Mouse (Mus musculus) testis, postnatal 14 days (tissue): ENCODE data around the gene Nsun4.

Source experiments
- DNase-seq: peaks from one replicate; pipeline ENCODE4 v3.0.0; 2021; ENCODE audit warnings: low spot score

The Nsun4 gene

DNA sequence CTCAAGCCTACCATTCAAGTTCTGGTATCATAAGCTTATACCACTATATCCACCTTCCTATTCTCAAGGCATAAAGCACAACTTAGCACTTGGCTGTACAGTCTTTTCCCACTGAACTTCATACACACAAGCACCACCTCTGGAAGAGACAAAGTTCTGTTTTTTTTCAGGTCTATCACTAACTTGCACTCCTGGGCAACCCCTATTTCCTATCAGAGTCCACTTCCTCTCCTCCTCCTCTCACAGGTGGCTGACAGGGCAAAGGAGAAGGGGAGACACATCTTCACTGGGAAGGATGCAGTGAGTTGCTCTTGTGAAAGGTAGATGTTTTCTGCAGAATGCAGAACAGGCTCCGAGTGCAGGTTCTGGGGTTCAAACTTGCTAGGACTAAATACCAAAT is 6.0 kb downstream of the Nsun4 start:
- DNase-seq = no peak

DNA sequence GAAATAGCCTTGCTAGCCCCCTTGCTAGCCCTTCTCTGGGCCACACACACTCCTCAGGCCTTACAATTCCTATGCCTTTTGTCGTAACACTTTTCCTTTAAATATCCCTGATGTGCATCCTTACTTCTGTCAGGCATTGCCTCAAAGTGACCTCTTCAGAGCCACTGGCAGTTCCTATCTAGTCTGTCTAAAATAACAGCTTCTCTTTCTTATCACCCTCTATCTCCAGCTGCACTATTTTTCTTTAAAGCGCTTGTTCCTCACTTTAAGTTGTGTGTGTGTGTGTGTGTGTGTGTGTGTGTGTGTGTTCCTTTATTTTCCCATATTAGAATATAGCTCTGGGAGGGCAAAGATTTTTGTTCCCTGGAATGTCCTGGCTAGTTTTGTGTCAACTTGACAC is 7.1 kb downstream of the Nsun4 start:
- no peak for DNase-seq

GRCm38 (mm10) chr4:116042186-116042585 is 11.5 kb downstream of the Nsun4 start:
- DNase-seq = no peak

- no peak for DNase-seq
Measured at GRCm38 (mm10) chr4:116040466-116040865, 13.2 kb downstream of the Nsun4 start.

GRCm38 (mm10) chr4:116033374-116033773 is 20.3 kb downstream of the Nsun4 start:
- DNase-seq = no peak

GRCm38 (mm10) chr4:116032906-116033305 is 20.8 kb downstream of the Nsun4 start:
- DNase-seq = no peak

GRCm38 (mm10) chr4:116017902-116018746 is 35.6 kb downstream of the Nsun4 start, which contains the start of gene Faah:
Gene Faah, minus strand, starts transcription at chr4:116017926.
- no peak for DNase-seq

GRCm38 (mm10) chr4:116017300-116017901 is 36.3 kb downstream of the Nsun4 start:
- DNase-seq = peak; percentile 84

- DNase-seq = no peak
Measured at GRCm38 (mm10) chr4:116016862-116017299, 36.8 kb downstream of the Nsun4 start.

- no peak for DNase-seq
Measured at GRCm38 (mm10) chr4:116016396-116016795, 37.3 kb downstream of the Nsun4 start.

DNA sequence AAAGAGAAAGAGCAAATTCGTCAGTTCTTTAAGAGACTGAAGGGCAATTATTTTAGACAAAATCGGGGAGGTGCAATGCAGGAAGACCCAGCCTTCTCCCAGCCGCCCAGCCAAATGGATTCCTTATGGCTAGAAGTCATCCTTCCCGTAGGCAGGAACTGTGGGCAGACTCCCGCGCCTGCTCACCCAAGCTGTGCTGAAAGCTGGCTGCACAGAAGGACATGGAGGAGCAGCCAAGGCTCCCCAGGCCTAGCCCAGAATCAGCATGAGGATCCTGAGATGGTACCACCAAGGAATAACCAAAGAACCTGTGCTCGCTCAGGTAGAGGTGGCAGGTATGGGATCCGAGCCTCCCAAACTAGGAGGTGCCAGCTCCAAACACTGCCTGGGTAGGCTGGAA is 37.7 kb downstream of the Nsun4 start:
- no peak for DNase-seq

- no peak for DNase-seq
Measured at GRCm38 (mm10) chr4:116015502-116015901, 38.2 kb downstream of the Nsun4 start.

- no peak for DNase-seq
Measured at GRCm38 (mm10) chr4:116010186-116010585, 43.5 kb downstream of the Nsun4 start.

GRCm38 (mm10) chr4:116001206-116001605 is 52.5 kb downstream of the Nsun4 start:
- DNase-seq = no peak

- DNase-seq = no peak
Measured at GRCm38 (mm10) chr4:116000671-116001070, 53.0 kb downstream of the Nsun4 start.

- no peak for DNase-seq
Measured at GRCm38 (mm10) chr4:115996729-115997128, 56.9 kb downstream of the Nsun4 start.

DNA sequence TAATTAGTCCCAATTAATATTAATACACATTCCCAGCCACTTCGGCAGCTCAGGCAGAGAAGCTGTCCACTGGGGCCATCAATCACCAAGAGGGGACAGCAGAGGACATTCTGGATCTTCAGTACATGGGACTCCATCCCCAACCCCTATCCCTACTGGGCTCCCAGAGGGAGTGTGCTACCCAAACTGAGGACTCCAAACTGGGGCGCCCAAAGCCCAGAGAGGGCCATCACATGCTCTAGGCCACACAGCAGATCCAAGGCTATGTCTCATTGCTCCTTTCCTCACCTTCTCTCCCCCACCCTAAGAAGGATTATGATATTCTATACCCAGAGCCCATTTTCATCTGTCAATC is 58.3 kb downstream of the Nsun4 start:
- DNase-seq = no peak

- DNase-seq = no peak
Measured at GRCm38 (mm10) chr4:115994662-115995375, 58.9 kb downstream of the Nsun4 start.

- no peak for DNase-seq
Measured at GRCm38 (mm10) chr4:115989382-115989781, 64.3 kb downstream of the Nsun4 start.

DNA sequence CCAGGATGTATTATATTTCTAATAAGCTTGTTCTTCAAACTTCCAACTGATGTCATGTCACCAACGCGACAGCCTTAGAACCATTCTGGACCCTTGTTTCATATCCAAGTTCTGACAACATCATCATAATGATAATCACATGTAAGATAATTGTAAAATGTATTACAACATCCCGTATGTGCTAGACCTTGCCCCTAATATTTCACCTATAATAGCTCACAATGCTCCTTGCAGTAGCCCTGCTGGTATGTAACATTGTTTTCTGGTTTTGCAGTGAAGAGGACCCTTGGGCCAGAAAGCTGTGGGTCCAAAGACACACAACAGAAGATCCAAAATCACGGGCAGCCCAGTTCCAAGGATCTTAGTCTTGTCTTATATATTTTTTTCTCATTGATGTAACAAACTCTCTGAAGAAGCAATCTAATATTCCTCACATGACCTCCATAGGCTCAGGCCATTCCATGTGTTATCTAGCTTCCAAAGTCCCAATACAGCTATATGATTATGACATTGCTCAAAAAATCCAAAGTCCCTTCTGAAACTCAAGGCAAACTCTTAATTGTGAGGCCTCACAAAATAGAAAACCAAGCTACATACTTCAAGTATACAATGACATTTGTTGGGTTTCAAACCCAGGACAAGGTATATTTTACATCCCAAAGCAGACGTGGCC is 65.7 kb downstream of the Nsun4 start:
- DNase-seq = no peak

DNA sequence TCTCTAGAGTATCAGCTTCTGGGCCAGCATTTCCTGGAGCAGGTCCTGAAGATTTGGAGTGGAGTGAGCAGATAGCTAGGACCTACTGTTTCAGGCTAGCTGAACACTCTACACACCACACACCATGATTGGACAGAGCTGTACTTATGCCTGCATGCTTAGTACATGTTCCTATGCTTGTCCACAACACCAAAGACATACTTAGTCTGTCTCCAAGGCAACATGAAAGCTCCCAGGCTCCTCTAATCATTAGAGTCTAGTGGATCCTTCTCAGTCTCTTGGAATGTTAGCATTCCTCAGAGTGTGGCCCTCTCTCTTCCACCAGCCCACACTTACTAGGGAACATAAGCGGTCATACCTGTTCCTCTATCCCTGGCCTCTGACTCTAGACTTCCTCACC is 66.2 kb downstream of the Nsun4 start:
- no peak for DNase-seq

DNA sequence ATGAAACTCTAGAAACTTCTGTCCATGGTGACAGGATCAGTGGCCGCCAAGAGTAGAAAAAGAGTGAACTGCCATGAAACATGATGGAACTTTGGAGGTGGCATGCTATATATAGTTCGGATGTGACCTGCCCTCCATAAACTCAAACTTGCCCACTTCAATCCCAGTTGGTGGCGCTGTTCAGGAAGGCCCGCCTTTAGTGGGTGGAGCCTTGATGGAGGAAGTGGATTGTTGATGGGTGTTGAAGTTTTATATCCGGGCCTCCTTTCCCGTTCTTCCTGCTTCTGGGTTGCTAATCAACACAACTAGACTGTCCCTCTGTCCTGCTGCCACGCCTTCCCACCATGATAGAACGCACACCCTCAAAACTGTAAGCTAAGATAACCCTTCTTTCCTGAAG is 68.7 kb downstream of the Nsun4 start:
- DNase-seq = peak; percentile 46
